Mouse (Mus musculus): ENCODE measurements around the gene Fgfr4. TPM values are rescaled to one million over a fixed set of nuclear protein-coding genes. Genes with fewer than 3 reads are reported as not detected.
A peak's percentile ranks its signal among the peaks of the same experiment; 100 is the strongest.

Fgfr4 gene
- total RNA-seq (2014; rRNA removed), result 0.44 and 0.61 TPM in 2 replicates
- polyA plus RNA-seq (2015; fragmentation: Nextera tagmentation; extraction: Ambion mirVana), result 0.52 and 0.63 TPM in 2 replicates

- H3K9ac ChIP-seq (replicated peaks; ENCODE audit: low read length, poor library complexity, severe bottlenecking), result peak within 1 kb of the TSS; percentile 34; the same call in 1 of the 2 replicates
- TF ChIP-seq CTCF (IDR thresholded peaks at IDR 0.05), result no peak
- WGBS, result under 1% methylated on average over 66 of the region's 68 CpGs
- peak within 1 kb of the TSS; percentile 48 for H3K4me3 ChIP-seq (ENCODE audit: low read depth, low read length)
- H3K4me2 ChIP-seq (ENCODE audit: low read depth, low read length, poor library complexity, severe bottlenecking), result peak within 1 kb of the TSS; percentile 98
- H3K36me3 ChIP-seq (ENCODE audit: insufficient read depth, low read length), result no peaks in the 10 kb centered on the region
- no peak within 1 kb of the TSS for H3K27ac ChIP-seq (ENCODE audit: low read depth, low read length)
- 0 out of 2 replicates have a peak, but pooled peaks have one; percentile 34 for ATAC-seq (ENCODE audit: low FRiP score)
- peaks cover 9% of the 10 kb centered on the region; the same call in 1 of the 2 replicates for H3K27me3 ChIP-seq (ENCODE audit: insufficient read depth, low read length)
- DNase-seq (ENCODE audit: low spot score), result no peak
- H3K9me3 ChIP-seq (ENCODE audit: low read length), result no peaks in the 10 kb centered on the region
- H3K4me1 ChIP-seq (ENCODE audit: insufficient read depth, low read length), result no peaks in the 10 kb centered on the region
Measured at GRCm38 (mm10) chr13:55152621-55153415, at the start of gene Fgfr4. Fgfr4 (plus strand) TSS chr13:55152640.

DNA sequence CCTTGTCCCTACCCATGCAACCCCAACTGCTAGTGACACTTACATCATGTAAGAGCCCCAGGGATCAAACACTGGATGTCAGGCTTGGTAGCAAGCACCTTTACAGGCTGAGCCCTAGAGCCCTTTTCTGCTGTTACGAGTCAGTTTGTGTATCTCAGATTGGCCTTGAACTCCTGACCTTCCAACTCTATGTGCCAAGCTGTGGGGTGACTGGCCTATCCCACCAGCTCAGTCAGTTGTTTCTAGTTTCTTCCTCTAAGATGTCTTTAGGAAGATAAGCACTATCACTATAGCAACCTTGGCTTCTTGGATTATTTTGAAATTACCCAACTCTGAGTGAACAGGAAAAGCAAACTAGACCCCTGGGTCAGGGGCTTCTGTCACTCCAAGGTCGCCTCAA is 49.1 kb upstream of the Fgfr4 start:
- Histone ChIP-seq H3K9ac (replicated peaks; ENCODE audit: low read length, poor library complexity, severe bottlenecking) (no peak overlapping the region), H3K27me3 (ENCODE audit: insufficient read depth, low read length) (no peaks in the 10 kb centered on the region), H3K36me3 (ENCODE audit: insufficient read depth, low read length) (no peaks in the 10 kb centered on the region), H3K9me3 (ENCODE audit: low read length) (no peaks in the 10 kb centered on the region), H3K27ac (ENCODE audit: low read depth, low read length) (no peak overlapping the region), H3K4me1 (ENCODE audit: insufficient read depth, low read length) (no peaks in the 10 kb centered on the region), H3K4me2 (ENCODE audit: low read depth, low read length, poor library complexity, severe bottlenecking) (no peak overlapping the region), H3K4me3 (ENCODE audit: low read depth, low read length) (no peak overlapping the region)
- no peak for ATAC-seq (ENCODE audit: low FRiP score)
- no peak for TF ChIP-seq CTCF (IDR thresholded peaks at IDR 0.05)
- WGBS, result 73% methylated on average over 2 of the region's 2 CpGs
- no peak for DNase-seq (ENCODE audit: low spot score)

GRCm38 (mm10) chr13:55105045-55105952 is 47.1 kb upstream of the Fgfr4 start, which contains the start of gene Zfp346:
Zfp346 (plus strand) TSS chr13:55105311.
- DNase-seq (ENCODE audit: low spot score) (peak; percentile 97), ATAC-seq (ENCODE audit: low FRiP score) (peak; percentile 92)
- under 1% methylated on average over 55 of the region's 66 CpGs for WGBS

GRCm38 (mm10) chr13:55105953-55106691 is 46.3 kb upstream of the Fgfr4 start:
- H3K27ac ChIP-seq (ENCODE audit: low read depth, low read length), result peak overlapping the region; percentile 86
- no peaks in the 10 kb centered on the region for H3K27me3 ChIP-seq (ENCODE audit: insufficient read depth, low read length)
- H3K9ac ChIP-seq (replicated peaks; ENCODE audit: low read length, poor library complexity, severe bottlenecking), result peak overlapping the region; percentile 96
- TF ChIP-seq CTCF (IDR thresholded peaks at IDR 0.05), result no peak
- DNase-seq (ENCODE audit: low spot score), result no peak
- ATAC-seq (ENCODE audit: low FRiP score), result no peak
- H3K9me3 ChIP-seq (ENCODE audit: low read length), result no peaks in the 10 kb centered on the region
- no peaks in the 10 kb centered on the region for H3K4me1 ChIP-seq (ENCODE audit: insufficient read depth, low read length)
- peak overlapping the region; percentile 77 for H3K4me2 ChIP-seq (ENCODE audit: low read depth, low read length, poor library complexity, severe bottlenecking)
- H3K36me3 ChIP-seq (ENCODE audit: insufficient read depth, low read length), result no peaks in the 10 kb centered on the region
- 23% methylated on average over 8 of the region's 8 CpGs for WGBS
- peak overlapping the region; percentile 90 for H3K4me3 ChIP-seq (ENCODE audit: low read depth, low read length)

More at GRCm38 (mm10) chr13:55105045-55105952, 47.1 kb upstream of the Fgfr4 start, which contains the start of gene Zfp346:
- Histone ChIP-seq H3K9ac (replicated peaks; ENCODE audit: low read length, poor library complexity, severe bottlenecking) (peak within 1 kb of the TSS; percentile 96), H3K27ac (ENCODE audit: low read depth, low read length) (peak within 1 kb of the TSS; percentile 86), H3K36me3 (ENCODE audit: insufficient read depth, low read length) (no peaks in the 10 kb centered on the region), H3K4me1 (ENCODE audit: insufficient read depth, low read length) (no peaks in the 10 kb centered on the region), H3K4me2 (ENCODE audit: low read depth, low read length, poor library complexity, severe bottlenecking) (peak within 1 kb of the TSS; percentile 77), H3K9me3 (ENCODE audit: low read length) (no peaks in the 10 kb centered on the region), H3K27me3 (ENCODE audit: insufficient read depth, low read length) (no peaks in the 10 kb centered on the region), H3K4me3 (ENCODE audit: low read depth, low read length) (peak within 1 kb of the TSS; percentile 90)
- TF ChIP-seq CTCF (IDR thresholded peaks at IDR 0.05), result peak; percentile 67

- Histone ChIP-seq H3K9me3 (ENCODE audit: low read length) (no peaks in the 10 kb centered on the region), H3K27ac (ENCODE audit: low read depth, low read length) (no peak overlapping the region), H3K4me3 (ENCODE audit: low read depth, low read length) (no peak overlapping the region), H3K4me2 (ENCODE audit: low read depth, low read length, poor library complexity, severe bottlenecking) (no peak overlapping the region), H3K27me3 (ENCODE audit: insufficient read depth, low read length) (no peaks in the 10 kb centered on the region), H3K4me1 (ENCODE audit: insufficient read depth, low read length) (no peaks in the 10 kb centered on the region), H3K36me3 (ENCODE audit: insufficient read depth, low read length) (no peaks in the 10 kb centered on the region), H3K9ac (replicated peaks; ENCODE audit: low read length, poor library complexity, severe bottlenecking) (no peak overlapping the region)
- DNase-seq (ENCODE audit: low spot score), result no peak
- no peak for TF ChIP-seq CTCF (IDR thresholded peaks at IDR 0.05)
- ATAC-seq (ENCODE audit: low FRiP score), result no peak
- WGBS, result 94% methylated on average over 4 of the region's 4 CpGs
Measured at GRCm38 (mm10) chr13:55107116-55107515, 45.3 kb upstream of the Fgfr4 start.

Data from midbrain, postnatal 0 days (tissue).